Mouse (Mus musculus) embryo, embryonic 10 days (tissue): ENCODE measurements around the gene Rnf167.

Source experiments
- DNase-seq: peaks from one replicate; pipeline ENCODE4 v3.0.0-alpha.2; 2015; ENCODE audit warnings: low spot score

Gene Rnf167

GRCm38 (mm10) chr11:70638293-70638692 is 8.7 kb upstream of the Rnf167 start:
- DNase-seq: no peak

- no peak for DNase-seq
Measured at GRCm38 (mm10) chr11:70638714-70639278, 8.2 kb upstream of the Rnf167 start, which contains the start of gene Gp1ba. Gene Gp1ba (plus strand): TSS chr11:70639122.

- no peak for DNase-seq
Measured at GRCm38 (mm10) chr11:70639976-70640375, 7.1 kb upstream of the Rnf167 start.

GRCm38 (mm10) chr11:70641241-70641640 is 5.8 kb upstream of the Rnf167 start:
- no peak for DNase-seq

GRCm38 (mm10) chr11:70643051-70643450 is 4.0 kb upstream of the Rnf167 start:
- no peak for DNase-seq

- no peak for DNase-seq
Measured at GRCm38 (mm10) chr11:70644564-70645103, 2.4 kb upstream of the Rnf167 start.

- DNase-seq: no peak
Measured at GRCm38 (mm10) chr11:70645461-70646258, 1.4 kb upstream of the Rnf167 start.

GRCm38 (mm10) chr11:70646259-70646555 is 828 bp upstream of the Rnf167 start:
- DNase-seq: no peak

- DNase-seq: peak; percentile 31
Measured at GRCm38 (mm10) chr11:70647716-70648420, 833 bp downstream of the Rnf167 start.

GRCm38 (mm10) chr11:70648512-70648911 is 1.5 kb downstream of the Rnf167 start:
- DNase-seq: no peak

- DNase-seq: no peak
Measured at GRCm38 (mm10) chr11:70649185-70649734, 2.2 kb downstream of the Rnf167 start.

- DNase-seq: no peak
Measured at GRCm38 (mm10) chr11:70650322-70651175, 3.5 kb downstream of the Rnf167 start.

GRCm38 (mm10) chr11:70651391-70651790 is 4.4 kb downstream of the Rnf167 start:
- DNase-seq: no peak

- DNase-seq: no peak
Measured at GRCm38 (mm10) chr11:70652029-70652883, 5.2 kb downstream of the Rnf167 start.

- no peak for DNase-seq
Measured at GRCm38 (mm10) chr11:70652884-70653344, 5.9 kb downstream of the Rnf167 start.

- DNase-seq: peak; percentile 67
Measured at GRCm38 (mm10) chr11:70653345-70654197, 6.5 kb downstream of the Rnf167 start.

GRCm38 (mm10) chr11:70654198-70654922 is 7.3 kb downstream of the Rnf167 start, which contains the start of gene Pfn1:
Gene Pfn1 (minus strand): TSS chr11:70654644.
- peak; percentile 81 for DNase-seq

- peak; percentile 87 for DNase-seq
Measured at GRCm38 (mm10) chr11:70654923-70655570, 8.0 kb downstream of the Rnf167 start.
